Mouse (Mus musculus): ENCODE data around the gene Lgi1. TPM values are rescaled to one million over a fixed set of nuclear protein-coding genes. Genes with fewer than 3 reads are reported as not detected.

The Lgi1 gene
- polyA plus RNA-seq, 1 experiment, result 160 TPM

DNA sequence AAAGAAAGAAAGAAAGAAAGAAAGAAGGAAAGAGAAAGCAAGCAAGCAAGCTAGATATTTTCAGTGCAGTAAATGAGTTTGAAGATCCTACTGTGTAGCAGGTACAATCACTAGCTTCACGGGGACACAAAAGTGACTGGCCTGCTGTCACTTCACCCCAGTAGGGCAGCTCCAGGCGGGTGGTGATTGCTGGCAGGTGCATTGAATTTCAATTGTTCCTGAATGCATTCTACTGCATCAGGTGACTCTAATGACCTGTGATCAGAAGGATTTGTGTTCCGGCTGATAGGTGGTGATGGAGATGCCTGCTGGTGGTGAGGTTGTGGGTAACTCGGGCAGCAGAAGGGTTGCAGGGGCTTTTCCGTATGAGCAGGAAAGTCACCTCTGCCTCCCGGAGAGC, 6.7 kb downstream of the Lgi1 start:
- TF ChIP-seq CTCF (IDR thresholded peaks at IDR 0.05; ENCODE audit: control insufficient read depth, insufficient read depth, low read length), result no peak
- TF ChIP-seq POLR2A (IDR thresholded peaks at IDR 0.05; ENCODE audit: borderline replicate concordance, control insufficient read depth, low read depth, low read length), result no peak
- no peaks in the 10 kb centered on the region for H3K4me1 ChIP-seq (ENCODE audit: control insufficient read depth, insufficient read depth, low read length)
- H3K27ac ChIP-seq (ENCODE audit: control insufficient read depth, insufficient read depth, low read depth, low read length, poor library complexity), result no peak overlapping the region
- H3K4me3 ChIP-seq (replicated peaks; ENCODE audit: control insufficient read depth, low read depth, low read length), result no peak overlapping the region
- 11% methylated on average over 6 of the region's 6 CpGs for WGBS

DNA sequence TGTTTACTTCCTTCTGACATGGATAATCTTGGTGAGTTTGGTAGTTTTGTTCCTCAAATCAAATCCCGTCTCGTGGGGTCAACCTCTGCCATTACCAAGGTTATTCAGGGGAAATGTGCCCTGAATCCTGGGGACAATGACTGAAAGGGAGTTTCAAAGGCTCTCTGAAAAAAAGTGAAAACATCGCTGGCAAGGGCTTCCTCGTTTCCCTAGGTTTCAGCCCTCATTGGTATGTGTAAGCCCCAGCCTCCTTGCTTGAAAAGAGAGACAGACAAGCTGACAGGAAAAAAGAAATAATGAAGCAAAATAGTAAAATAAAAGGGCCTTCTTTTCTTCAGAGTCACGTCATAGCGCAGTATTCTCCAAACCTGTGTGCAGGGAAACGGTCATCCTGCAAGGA, 9.5 kb downstream of the Lgi1 start:
- 67% methylated on average over 7 of the region's 7 CpGs for WGBS

DNA sequence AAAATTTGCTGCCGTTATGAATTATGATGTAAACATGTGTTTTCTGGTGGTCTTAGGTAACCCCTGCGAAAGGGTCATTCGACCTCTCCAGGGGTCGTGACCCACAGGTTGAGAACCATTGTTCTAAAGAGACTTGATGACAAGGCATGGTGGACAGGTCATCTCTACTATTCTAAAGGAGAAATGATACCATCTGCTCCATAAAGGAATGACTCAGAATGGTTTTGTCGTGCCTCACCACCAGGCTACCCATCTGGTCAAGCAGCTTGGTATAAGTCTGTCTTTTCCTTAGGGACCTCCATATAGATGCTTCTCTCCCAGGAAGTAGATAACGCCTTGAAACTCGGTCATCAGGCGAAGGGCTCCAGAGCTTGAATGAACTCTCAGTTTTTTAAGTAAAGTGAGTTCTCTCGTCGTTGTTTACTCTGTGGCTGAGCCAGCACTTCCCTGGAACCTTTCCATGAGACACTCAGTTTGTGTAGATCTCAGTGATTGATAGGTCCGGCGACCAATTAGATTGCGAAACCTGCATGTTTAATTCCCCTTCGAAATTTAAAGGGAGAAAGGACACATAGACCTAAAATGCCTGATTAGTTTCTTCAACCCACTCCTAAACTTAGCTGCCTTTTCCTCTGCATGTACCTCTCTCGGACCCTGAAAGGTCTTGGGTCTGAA, 10.5 kb downstream of the Lgi1 start:
- 75% methylated on average over 15 of the region's 15 CpGs for WGBS
- Histone ChIP-seq H3K4me3 (replicated peaks; ENCODE audit: control insufficient read depth, low read depth, low read length) (no peak overlapping the region), H3K27ac (ENCODE audit: control insufficient read depth, insufficient read depth, low read depth, low read length, poor library complexity) (no peak overlapping the region), H3K4me1 (ENCODE audit: control insufficient read depth, insufficient read depth, low read length) (no peaks in the 10 kb centered on the region)
- TF ChIP-seq CTCF (IDR thresholded peaks at IDR 0.05; ENCODE audit: control insufficient read depth, insufficient read depth, low read length), result no peak
- no peak for TF ChIP-seq POLR2A (IDR thresholded peaks at IDR 0.05; ENCODE audit: borderline replicate concordance, control insufficient read depth, low read depth, low read length)

More for the DNA sequence above, 9.5 kb downstream of the Lgi1 start:
- H3K4me3 ChIP-seq (replicated peaks; ENCODE audit: control insufficient read depth, low read depth, low read length), result no peak overlapping the region
- H3K4me1 ChIP-seq (ENCODE audit: control insufficient read depth, insufficient read depth, low read length), result no peaks in the 10 kb centered on the region
- H3K27ac ChIP-seq (ENCODE audit: control insufficient read depth, insufficient read depth, low read depth, low read length, poor library complexity), result no peak overlapping the region
- no peak for TF ChIP-seq POLR2A (IDR thresholded peaks at IDR 0.05; ENCODE audit: borderline replicate concordance, control insufficient read depth, low read depth, low read length)
- TF ChIP-seq CTCF (IDR thresholded peaks at IDR 0.05; ENCODE audit: control insufficient read depth, insufficient read depth, low read length), result no peak

DNA sequence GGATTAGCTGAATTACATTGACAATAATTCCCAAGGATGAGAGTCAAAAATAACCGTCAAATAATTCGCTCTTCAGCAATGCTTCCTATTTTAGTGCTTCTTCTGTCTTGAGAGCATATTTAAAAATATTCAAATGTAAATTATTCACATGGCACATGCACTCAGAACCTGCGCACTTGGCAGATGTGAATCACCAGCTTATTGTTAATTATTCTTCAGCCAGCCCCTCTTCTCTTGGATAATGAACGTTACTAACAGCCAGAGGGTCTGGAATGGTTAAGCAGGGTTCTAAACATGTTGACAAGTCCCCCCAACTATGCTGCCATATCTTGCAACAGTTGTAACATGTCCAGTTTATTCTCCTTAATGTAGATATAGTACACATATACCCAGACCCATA, 11.9 kb downstream of the Lgi1 start:
- 79% methylated on average over 4 of the region's 4 CpGs for WGBS

DNA sequence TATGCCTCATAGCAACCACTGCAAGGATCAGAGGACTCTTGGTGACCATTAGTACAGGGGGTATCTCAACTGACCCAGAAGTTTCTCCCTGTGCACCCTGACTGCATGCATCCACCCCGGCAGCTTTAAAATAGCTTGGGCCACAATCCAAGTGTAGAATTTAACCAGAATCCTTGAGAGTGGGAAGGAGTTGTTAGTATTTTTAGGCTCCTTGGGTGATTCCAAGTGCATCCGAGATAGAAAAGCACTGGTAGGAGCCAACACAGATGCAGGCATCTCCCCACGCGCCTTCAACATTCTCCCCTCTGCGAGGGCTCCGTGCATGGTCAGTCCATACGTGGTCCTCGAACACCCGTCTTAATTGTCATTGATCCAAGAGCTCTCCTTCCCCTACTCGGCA, 15.9 kb downstream of the Lgi1 start:
- Histone ChIP-seq H3K4me1 (ENCODE audit: control insufficient read depth, insufficient read depth, low read length) (no peaks in the 10 kb centered on the region), H3K4me3 (replicated peaks; ENCODE audit: control insufficient read depth, low read depth, low read length) (no peak overlapping the region), H3K27ac (ENCODE audit: control insufficient read depth, insufficient read depth, low read depth, low read length, poor library complexity) (no peak overlapping the region)
- WGBS, result 86% methylated on average over 10 of the region's 10 CpGs
- TF ChIP-seq CTCF (IDR thresholded peaks at IDR 0.05; ENCODE audit: control insufficient read depth, insufficient read depth, low read length) (no peak), POLR2A (IDR thresholded peaks at IDR 0.05; ENCODE audit: borderline replicate concordance, control insufficient read depth, low read depth, low read length) (no peak)

More for the DNA sequence above, 11.9 kb downstream of the Lgi1 start:
- H3K4me3 ChIP-seq (replicated peaks; ENCODE audit: control insufficient read depth, low read depth, low read length), result no peak overlapping the region
- H3K27ac ChIP-seq (ENCODE audit: control insufficient read depth, insufficient read depth, low read depth, low read length, poor library complexity), result no peak overlapping the region
- no peak for TF ChIP-seq POLR2A (IDR thresholded peaks at IDR 0.05; ENCODE audit: borderline replicate concordance, control insufficient read depth, low read depth, low read length)
- TF ChIP-seq CTCF (IDR thresholded peaks at IDR 0.05; ENCODE audit: control insufficient read depth, insufficient read depth, low read length), result no peak
- no peaks in the 10 kb centered on the region for H3K4me1 ChIP-seq (ENCODE audit: control insufficient read depth, insufficient read depth, low read length)

DNA sequence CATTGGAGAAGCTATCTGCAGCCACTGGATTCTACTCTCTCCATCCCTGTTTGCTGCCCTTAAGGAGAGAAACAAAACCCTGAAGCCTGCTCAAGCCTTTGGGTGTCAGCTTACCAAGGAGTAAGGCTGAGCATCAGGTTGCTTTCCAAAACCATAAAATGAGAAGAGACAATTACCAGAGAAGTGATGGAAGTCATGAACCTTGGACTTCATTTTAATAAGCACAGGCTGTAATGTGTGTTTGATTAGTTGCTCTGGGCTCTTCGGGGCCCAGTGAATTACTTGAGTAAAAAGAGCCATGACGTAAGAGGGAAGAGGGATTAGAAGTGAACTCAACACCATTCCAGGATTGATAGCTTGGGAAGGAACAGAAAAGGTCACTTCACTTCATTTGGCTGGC, 18.1 kb downstream of the Lgi1 start:
- no peak overlapping the region for H3K4me3 ChIP-seq (replicated peaks; ENCODE audit: control insufficient read depth, low read depth, low read length)
- WGBS, result 83% methylated on average over 2 of the region's 2 CpGs
- TF ChIP-seq CTCF (IDR thresholded peaks at IDR 0.05; ENCODE audit: control insufficient read depth, insufficient read depth, low read length), result no peak
- TF ChIP-seq POLR2A (IDR thresholded peaks at IDR 0.05; ENCODE audit: borderline replicate concordance, control insufficient read depth, low read depth, low read length), result no peak

DNA sequence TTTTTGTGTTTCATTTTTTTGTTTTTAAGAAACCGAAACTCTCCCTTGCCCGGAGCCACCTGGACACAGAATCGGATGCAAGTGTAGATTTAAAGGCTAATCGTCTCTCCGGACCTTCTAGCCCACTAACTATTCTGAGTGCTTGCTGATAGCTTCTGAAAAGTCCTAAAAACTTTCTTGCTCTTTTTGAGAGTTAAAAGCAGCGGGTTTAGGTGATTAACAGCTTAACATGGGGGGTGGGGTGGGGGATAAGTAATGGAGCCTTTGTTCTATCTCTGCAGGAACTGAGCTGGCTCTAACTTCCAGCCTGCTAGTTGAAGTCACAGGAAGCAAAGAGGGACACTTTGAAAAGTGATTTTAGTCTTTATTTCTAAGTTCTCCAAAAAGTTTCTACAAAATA, 24.2 kb downstream of the Lgi1 start:
- 77% methylated on average over 6 of the region's 6 CpGs for WGBS
- Histone ChIP-seq H3K4me1 (ENCODE audit: control insufficient read depth, insufficient read depth, low read length) (no peaks in the 10 kb centered on the region), H3K27ac (ENCODE audit: control insufficient read depth, insufficient read depth, low read depth, low read length, poor library complexity) (no peak overlapping the region), H3K4me3 (replicated peaks; ENCODE audit: control insufficient read depth, low read depth, low read length) (no peak overlapping the region)
- TF ChIP-seq POLR2A (IDR thresholded peaks at IDR 0.05; ENCODE audit: borderline replicate concordance, control insufficient read depth, low read depth, low read length) (no peak), CTCF (IDR thresholded peaks at IDR 0.05; ENCODE audit: control insufficient read depth, insufficient read depth, low read length) (no peak)

More for the DNA sequence above, 18.1 kb downstream of the Lgi1 start:
- Histone ChIP-seq H3K4me1 (ENCODE audit: control insufficient read depth, insufficient read depth, low read length) (no peaks in the 10 kb centered on the region), H3K27ac (ENCODE audit: control insufficient read depth, insufficient read depth, low read depth, low read length, poor library complexity) (no peak overlapping the region)

DNA sequence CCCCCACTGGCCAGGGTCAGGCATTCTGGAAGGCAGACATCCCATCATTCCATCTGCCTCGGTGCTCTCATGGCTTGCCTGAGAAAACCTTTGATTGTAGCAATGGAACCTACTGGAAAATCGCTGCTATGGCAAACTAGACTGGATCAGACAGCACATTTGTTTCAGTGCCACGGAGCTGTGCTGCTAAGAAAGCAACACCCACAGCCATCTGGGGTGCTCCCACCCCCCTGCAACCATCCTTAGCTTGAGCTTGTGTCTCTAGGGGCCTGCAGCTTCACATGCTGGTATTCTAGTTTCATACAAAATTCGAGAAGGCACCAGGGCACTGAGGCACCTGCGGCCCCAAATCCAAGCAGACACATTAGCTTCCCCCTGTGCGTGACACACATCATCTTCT, 27.1 kb downstream of the Lgi1 start:
- Histone ChIP-seq H3K27ac (ENCODE audit: control insufficient read depth, insufficient read depth, low read depth, low read length, poor library complexity) (no peak overlapping the region), H3K4me1 (ENCODE audit: control insufficient read depth, insufficient read depth, low read length) (no peaks in the 10 kb centered on the region), H3K4me3 (replicated peaks; ENCODE audit: control insufficient read depth, low read depth, low read length) (no peak overlapping the region)
- 73% methylated on average over 6 of the region's 6 CpGs for WGBS
- TF ChIP-seq POLR2A (IDR thresholded peaks at IDR 0.05; ENCODE audit: borderline replicate concordance, control insufficient read depth, low read depth, low read length), result no peak
- no peak for TF ChIP-seq CTCF (IDR thresholded peaks at IDR 0.05; ENCODE audit: control insufficient read depth, insufficient read depth, low read length)
